Mouse (Mus musculus) stomach, embryonic 14.5 days (tissue): ENCODE measurements around the gene Plppr3. TPM values are rescaled to one million over a fixed set of nuclear protein-coding genes. Genes with fewer than 3 reads are reported as not detected.

Experiments used
- ATAC-seq: fragments of 200-750 bp; cut with Nextera tagmentation; 2 replicates; pipeline ENCODE4 v1.8.0; 2017; ENCODE audit warnings: low read depth, moderate TSS enrichment; ENCODE audit not compliant: insufficient number of reproducible peaks, insufficient read depth, low FRiP score
- H3K27ac ChIP-seq: fragments of 300-500 bp; sonication (generic); 2 replicates; pipeline ENCODE4 v1.5.1; 2014; ENCODE audit warnings: mild to moderate bottlenecking, low read length, moderate library complexity, mixed read lengths
- H3K27me3 ChIP-seq: fragments of 300-500 bp; sonication (generic); 2 replicates; pipeline ENCODE4 v1.6.1; 2014; ENCODE audit warnings: low read length, control low read depth, mixed read lengths; ENCODE audit not compliant: control insufficient read depth, insufficient read depth
- H3K36me3 ChIP-seq: fragments of 300-500 bp; sonication (generic); 2 replicates; pipeline ENCODE4 v1.6.1; 2014; ENCODE audit warnings: mild to moderate bottlenecking, control low read depth, low read length, moderate library complexity, mixed read lengths; ENCODE audit not compliant: control insufficient read depth, insufficient read depth
- H3K4me1 ChIP-seq: fragments of 300-500 bp; sonication (generic); 2 replicates; pipeline ENCODE4 v1.6.1; 2014; ENCODE audit warnings: low read length, control low read depth, mixed read lengths; ENCODE audit not compliant: control insufficient read depth, insufficient read depth
- H3K4me2 ChIP-seq: fragments of 300-500 bp; sonication (generic); replicated peaks from 2 replicates; pipeline ENCODE4 v1.6.1; 2014; ENCODE audit warnings: low read depth, low read length, control low read depth
- H3K4me3 ChIP-seq: fragments of 300-500 bp; sonication (generic); 2 replicates; pipeline ENCODE4 v1.5.1; 2014; ENCODE audit warnings: low read depth, low read length, control low read depth
- H3K9ac ChIP-seq: fragments of 300-500 bp; sonication (generic); replicated peaks from 2 replicates; pipeline ENCODE4 v1.6.1; 2014; ENCODE audit warnings: low read depth, mild to moderate bottlenecking, control low read depth, low read length, moderate library complexity, mixed read lengths
- H3K9me3 ChIP-seq: fragments of 300-500 bp; sonication (generic); 2 replicates; pipeline ENCODE4 v1.6.1; 2016; ENCODE audit warnings: low read depth, low read length, control low read depth; ENCODE audit not compliant: control insufficient read depth
- WGBS: fragments of 180-500 bp; shearing (Covaris S2); extraction: QIAGEN DNeasy Blood & Tissue Kit; methylation state at CpG from one replicate; pipeline ENCODE4 v1.1.7; 2014; 5-methylcytosine and 5-hydroxymethylcytosine counted together
- microRNA-seq: library from miRNA; unstranded; fragments of <30 nt; microRNA quantifications from one replicate; pipeline ENCODE4, GENCODE M21; 2016
- polyA plus RNA-seq: library from polyadenylated mRNA; unstranded; fragments of >200 nt; fragmentation: Nextera tagmentation; extraction: Ambion mirVana; gene quantifications from 2 replicates; pipeline ENCODE4 v1.2.1, GENCODE M21; 2014

Plppr3 gene
- polyA plus RNA-seq, 1 experiment from 2014 or later, result 51.7 TPM

- ATAC-seq, result no peak
- Histone ChIP-seq H3K4me3 (no peak overlapping the region), H3K9ac (no peak overlapping the region), H3K27ac (no peak overlapping the region), H3K27me3 (no peaks in the 10 kb centered on the region), H3K36me3 (no peaks in the 10 kb centered on the region; the same call in 1 of the 2 replicates), H3K4me2 (no peak overlapping the region), H3K4me1 (peaks cover 7% of the 10 kb centered on the region; the same call in 1 of the 2 replicates), H3K9me3 (no peaks in the 10 kb centered on the region)
- WGBS, result 59% methylated on average over 4 of the region's 4 CpGs
These were observed 56.2 kb downstream of the Plppr3 start for GRCm38 (mm10) chr10:79818225-79818624.

GRCm38 (mm10) chr10:79817111-79817510 is 57.3 kb downstream of the Plppr3 start:
- ATAC-seq, result no peak
- WGBS, result 73% methylated on average over 2 of the region's 2 CpGs
- H3K27ac ChIP-seq, result no peak overlapping the region
- no peak overlapping the region for H3K9ac ChIP-seq
- no peaks in the 10 kb centered on the region; the same call in 1 of the 2 replicates for H3K36me3 ChIP-seq
- H3K4me3 ChIP-seq, result no peak overlapping the region
- H3K4me2 ChIP-seq, result no peak overlapping the region
- no peaks in the 10 kb centered on the region for H3K9me3 ChIP-seq
- H3K4me1 ChIP-seq, result peaks cover 2% of the 10 kb centered on the region; the same call in 1 of the 2 replicates
- H3K27me3 ChIP-seq, result no peaks in the 10 kb centered on the region

- Histone ChIP-seq H3K4me1 (no peaks in the 10 kb centered on the region), H3K27me3 (no peaks in the 10 kb centered on the region), H3K4me3 (no peak overlapping the region), H3K4me2 (no peak overlapping the region), H3K27ac (no peak overlapping the region), H3K9ac (no peak overlapping the region), H3K36me3 (peaks cover 1% of the 10 kb centered on the region; the same call in 1 of the 2 replicates), H3K9me3 (no peaks in the 10 kb centered on the region)
- no peak for ATAC-seq
- WGBS, result 86% methylated on average over 12 of the region's 12 CpGs
These were observed 58.6 kb downstream of the Plppr3 start for GRCm38 (mm10) chr10:79815671-79816494.

GRCm38 (mm10) chr10:79814271-79814842 is 60.1 kb downstream of the Plppr3 start:
- WGBS, result 85% methylated on average over 5 of the region's 5 CpGs
- Histone ChIP-seq H3K27ac (no peak overlapping the region), H3K9ac (no peak overlapping the region), H3K4me3 (no peak overlapping the region), H3K4me2 (no peak overlapping the region), H3K27me3 (no peaks in the 10 kb centered on the region), H3K4me1 (no peaks in the 10 kb centered on the region), H3K36me3 (peaks cover 7% of the 10 kb centered on the region; the same call in 1 of the 2 replicates), H3K9me3 (no peaks in the 10 kb centered on the region)
- no peak for ATAC-seq

- Histone ChIP-seq H3K27me3 (no peaks in the 10 kb centered on the region), H3K27ac (no peak overlapping the region), H3K4me2 (no peak overlapping the region), H3K4me1 (no peaks in the 10 kb centered on the region), H3K9me3 (no peaks in the 10 kb centered on the region), H3K4me3 (no peak overlapping the region), H3K36me3 (peaks cover 9% of the 10 kb centered on the region; the same call in 1 of the 2 replicates), H3K9ac (no peak overlapping the region)
- no peak for ATAC-seq
- 28% methylated on average over 15 of the region's 15 CpGs for WGBS
These were observed 62.4 kb downstream of the Plppr3 start for GRCm38 (mm10) chr10:79811736-79812637.

Small RNA genes within 50 kb of the gene (microRNA-seq; reads per million reads assigned to microRNA genes)
- not detected for gene Mir6910

Other genes starting within 250 kb of the Plppr3 start
- gene Shc2, start 236.7 kb downstream of the Plppr3 start, polyA plus RNA-seq, result 7.1 and 7.7 TPM in 2 replicates
- gene Odf3l2, start 228.9 kb downstream of the Plppr3 start, polyA plus RNA-seq, result 0.20 TPM in 1 of 2 replicates, not detected in the other
- 29.7 and 30.0 TPM in 2 replicates for gene Madcam1, start 210.1 kb downstream of the Plppr3 start, polyA plus RNA-seq
- 64.5 and 64.8 TPM in 2 replicates for gene Tpgs1, start 205.3 kb downstream of the Plppr3 start, polyA plus RNA-seq
- gene Cdc34, start 192.4 kb downstream of the Plppr3 start, polyA plus RNA-seq, result 88.7 and 93.6 TPM in 2 replicates
- gene Gzmm, start 185.6 kb downstream of the Plppr3 start, polyA plus RNA-seq, result 1.0 and 1.6 TPM in 2 replicates
- 871 and 937 TPM in 2 replicates for gene Bsg, start 170.1 kb downstream of the Plppr3 start, polyA plus RNA-seq
- 0.10 and 0.25 TPM in 2 replicates for gene Hcn2, start 158.0 kb downstream of the Plppr3 start, polyA plus RNA-seq
- 26.3 and 31.8 TPM in 2 replicates for gene Polrmt, start 128.1 kb downstream of the Plppr3 start, polyA plus RNA-seq
- gene Fgf22, start 119.6 kb downstream of the Plppr3 start, polyA plus RNA-seq, result 0.29 and 0.39 TPM in 2 replicates
- gene Rnf126, start 107.7 kb downstream of the Plppr3 start, polyA plus RNA-seq, result 72.1 and 77.3 TPM in 2 replicates
- gene Fstl3, start 97.4 kb downstream of the Plppr3 start, polyA plus RNA-seq, result 8.7 and 9.0 TPM in 2 replicates
- not detected in 2 replicates for gene Prss57, start 83.7 kb downstream of the Plppr3 start, polyA plus RNA-seq
- 67.0 and 78.0 TPM in 2 replicates for gene Palm, start 81.1 kb downstream of the Plppr3 start, polyA plus RNA-seq
- 27.6 and 33.1 TPM in 2 replicates for gene Misp, start 53.6 kb downstream of the Plppr3 start, polyA plus RNA-seq
- gene Ptbp1, start 20.2 kb downstream of the Plppr3 start, polyA plus RNA-seq, result 237 and 275 TPM in 2 replicates
- 2.9 and 5.6 TPM in 2 replicates for gene Prtn3, start 158 bp downstream of the Plppr3 start, polyA plus RNA-seq
- 0.88 and 3.3 TPM in 2 replicates for gene Elane, start 11.6 kb upstream of the Plppr3 start, polyA plus RNA-seq
- not detected in 2 replicates for gene Cfd, start 16.2 kb upstream of the Plppr3 start, polyA plus RNA-seq
- gene Med16, start 34.3 kb upstream of the Plppr3 start, polyA plus RNA-seq, result 43.4 and 46.4 TPM in 2 replicates
- gene Gm26602, start 36.2 kb upstream of the Plppr3 start, polyA plus RNA-seq, result 5.3 TPM in 1 of 2 replicates, not detected in the other
- gene Kiss1r, start 42.3 kb upstream of the Plppr3 start, polyA plus RNA-seq, result 0.81 and 1.0 TPM in 2 replicates
- gene R3hdm4, start 46.6 kb upstream of the Plppr3 start, polyA plus RNA-seq, result 143 and 151 TPM in 2 replicates
- gene Arid3a, start 52.4 kb upstream of the Plppr3 start, polyA plus RNA-seq, result 12.7 and 14.0 TPM in 2 replicates
- gene Wdr18, start 85.5 kb upstream of the Plppr3 start, polyA plus RNA-seq, result 97.2 and 107 TPM in 2 replicates
- 0.32 and 0.36 TPM in 2 replicates for gene Grin3b, start 96.1 kb upstream of the Plppr3 start, polyA plus RNA-seq
- 15.6 and 16.7 TPM in 2 replicates for gene Tmem259, start 109.7 kb upstream of the Plppr3 start, polyA plus RNA-seq
- gene Cnn2, start 114.0 kb upstream of the Plppr3 start, polyA plus RNA-seq, result 397 and 424 TPM in 2 replicates
- gene Abca7, start 121.9 kb upstream of the Plppr3 start, polyA plus RNA-seq, result 3.2 and 3.6 TPM in 2 replicates
- gene Arhgap45, start 142.0 kb upstream of the Plppr3 start, polyA plus RNA-seq, result 5.1 and 5.7 TPM in 2 replicates
- 220 TPM in 2 replicates for gene Polr2e, start 165.2 kb upstream of the Plppr3 start, polyA plus RNA-seq
- 434 and 466 TPM in 2 replicates for gene Gpx4, start 172.5 kb upstream of the Plppr3 start, polyA plus RNA-seq
- gene Sbno2, start 230.9 kb upstream of the Plppr3 start, polyA plus RNA-seq, result 13.2 and 15.7 TPM in 2 replicates
- 25.2 and 25.9 TPM in 2 replicates for gene Stk11, start 241.2 kb upstream of the Plppr3 start, polyA plus RNA-seq